ENCODE assay signal across 9 mouse cellular contexts in genomic region chr1:133306842-133307241, GRCm38 (mm10). TPM values are rescaled to one million over a fixed set of nuclear protein-coding genes. Genes with fewer than 3 reads are reported as not detected.
DNase-seq lines count a peak whose midpoint lies in the region; ATAC-seq and TF ChIP-seq lines count a peak whose summit lies in the region.
"Had no signal": no experiment of that assay in that cellular context is flagged by ENCODE, and none has a peak within 500 bp of the region (broad histone marks: within the 10 kb centered on the region; RNA-seq: fewer than 3 reads in every experiment).

No protein-coding gene starts in this region.

- no peaks in the 10 kb centered on the region for H3K27me3 ChIP-seq in MEL (ENCODE audit: control insufficient read depth in 1 of 2, insufficient read depth in 2 of 2, low read length in 2 of 2)
- H3K27me3 ChIP-seq: limb, embryonic 15.5 days had no signal

- ATAC-seq in erythroid progenitor cell, adult 5-6 weeks (replicated peaks; ENCODE audit: low FRiP score, poor library complexity, severe bottlenecking) = 0 out of 2 replicates have a peak, but pooled peaks have one; percentile 49
- ATAC-seq in megakaryocyte-erythroid progenitor cell, adult 5-6 weeks (replicated peaks; ENCODE audit: low FRiP score, low TSS enrichment, poor library complexity, severe bottlenecking) = peak; percentile 61
- no peak for ATAC-seq in erythroblast, adult 5-6 weeks (replicated peaks; ENCODE audit: low FRiP score, poor library complexity, severe bottlenecking)

- no peaks in the 10 kb centered on the region for H3K79me2 ChIP-seq in MEL (ENCODE audit: control insufficient read depth, insufficient read depth, low read length, poor library complexity)

- no peak for TF ChIP-seq POLR2A in MEL (IDR thresholded peaks at IDR 0.05; ENCODE audit: control insufficient read depth in 1 of 2, insufficient read depth in 1 of 2, low read depth in 1 of 2, low read length in 2 of 2, poor library complexity in 1 of 2)

- H3K9ac ChIP-seq in MEL (ENCODE audit: control insufficient read depth, low read depth, low read length, poor library complexity, severe bottlenecking) = peak overlapping the region; percentile 46; the same call in 1 of the 2 replicates
- H3K9ac ChIP-seq: limb, embryonic 15.5 days had no signal

- TF ChIP-seq RAD21 in MEL (IDR thresholded peaks at IDR 0.05; ENCODE audit: low read depth, low read length) = peak; percentile 56

- intact Hi-C loops in heart, postnatal 10 days (cut with DNase I) = loop anchor here (1.0 to 5.0 kb wide), 5 partner anchors 81 to 270 kb away; no protein-coding TSS in a partner anchor

- peak; percentile 80 for DNase-seq in MEL (ENCODE audit: low read depth, low spot score)
- DNase-seq in adrenal gland, postnatal 36 days = peak; percentile 86 to 91
- DNase-seq in heart, postnatal 10 days = peak; percentile 86 to 90
- peak; percentile 66 to 75 for DNase-seq in layer of hippocampus, postnatal 36 days
- peak; percentile 74 for DNase-seq in skeletal muscle tissue, adult 2 months (ENCODE audit: low read depth, low spot score)

- H3K27ac ChIP-seq in MEL (ENCODE audit: control insufficient read depth, low read depth, low read length) = no peak overlapping the region
- H3K27ac ChIP-seq: limb, embryonic 15.5 days had no signal

- peak overlapping the region in 1 of 2 experiments; percentile 30; a peak in 1 of 4 replicates for H3K4me3 ChIP-seq in MEL (ENCODE audit: control insufficient read depth in 1 of 2, insufficient read depth in 1 of 2, low read depth in 2 of 2, low read length in 2 of 2)
- H3K4me3 ChIP-seq: limb, embryonic 15.5 days had no signal

- H3K36me3 ChIP-seq in MEL (ENCODE audit: control insufficient read depth in 1 of 2, insufficient read depth in 2 of 2, low read length in 2 of 2) = no peaks in the 10 kb centered on the region; a peak in 1 of 4 replicates
- H3K36me3 ChIP-seq: limb, embryonic 15.5 days had no signal

- no peaks in the 10 kb centered on the region for H3K9me3 ChIP-seq in MEL (replicated peaks; ENCODE audit: insufficient read depth, low read length)
- H3K9me3 ChIP-seq: limb, embryonic 15.5 days had no signal

- no peak for TF ChIP-seq EP300 in MEL (IDR thresholded peaks at IDR 0.05; ENCODE audit: low read depth in 1 of 2, low read length in 2 of 2)

- H3K4me1 ChIP-seq in MEL (ENCODE audit: control insufficient read depth in 1 of 2, insufficient read depth in 2 of 2, low read length in 2 of 2) = peaks cover 3 to 8% of the 10 kb centered on the region in 2 experiments; a peak in 3 of 4 replicates

- peak; percentile 84 to 94 (median 86) for TF ChIP-seq CTCF in MEL (IDR thresholded peaks at IDR 0.05 in 2 of 3, conservative IDR thresholded peaks at IDR 0.05 in 1 of 3; ENCODE audit: control insufficient read depth in 1 of 3, insufficient read depth in 1 of 3, low read depth in 2 of 3, low read length in 3 of 3, poor library complexity in 1 of 3, severe bottlenecking in 1 of 3)

TF ChIP-seq in MEL, 35 proteins besides CTCF, POLR2A, EP300 and RAD21 (continues in another document):
- TF ChIP-seq ZKSCAN1 (IDR thresholded peaks at IDR 0.05; ENCODE audit: low read depth, low read length) (no peak), POLR2AphosphoS2 (IDR thresholded peaks at IDR 0.05; ENCODE audit: low read length) (no peak), GABPA (IDR thresholded peaks at IDR 0.05; ENCODE audit: low read depth, low read length) (no peak), MAFK (IDR thresholded peaks at IDR 0.05; ENCODE audit: borderline replicate concordance, low read depth, low read length) (no peak), USF1 (IDR thresholded peaks at IDR 0.05; ENCODE audit: low read depth, low read length) (no peak), ZNF384 (IDR thresholded peaks at IDR 0.05; ENCODE audit: low read depth, low read length) (no peak), MAZ (IDR thresholded peaks at IDR 0.05; ENCODE audit: low read depth, low read length) (0 out of 2 replicates have a peak, but pooled peaks have one; percentile 11), TAL1 (IDR thresholded peaks at IDR 0.05; ENCODE audit: low read length) (no peak), USF2 (IDR thresholded peaks at IDR 0.05; ENCODE audit: borderline replicate concordance in 1 of 2, insufficient read depth in 1 of 2, low read depth in 1 of 2, low read length in 2 of 2) (no peak), BHLHE40 (IDR thresholded peaks at IDR 0.05; ENCODE audit: borderline replicate concordance, low read depth, low read length) (no peak), CHD1 (IDR thresholded peaks at IDR 0.05; ENCODE audit: low read depth, low read length) (no peak), NELFE (IDR thresholded peaks at IDR 0.05; ENCODE audit: low read depth, low read length) (no peak), MXI1 (IDR thresholded peaks at IDR 0.05; ENCODE audit: low read depth, low read length) (peak; percentile 44; the same call in 1 of the 2 replicates), ZMIZ1 (IDR thresholded peaks at IDR 0.05; ENCODE audit: low read depth, low read length) (no peak), TBP (IDR thresholded peaks at IDR 0.05; ENCODE audit: low read depth, low read length) (no peak), MYB (IDR thresholded peaks at IDR 0.05; ENCODE audit: low read depth, low read length) (no peak), CHD2 (IDR thresholded peaks at IDR 0.05; ENCODE audit: low read length) (no peak), HCFC1 (IDR thresholded peaks at IDR 0.05; ENCODE audit: low read depth, low read length) (0 out of 2 replicates have a peak, but pooled peaks have one; percentile 21), MYC (IDR thresholded peaks at IDR 0.05; ENCODE audit: low read depth, low read length) (no peak), POLR2AphosphoS5 (IDR thresholded peaks at IDR 0.05; ENCODE audit: borderline replicate concordance, low read depth, low read length) (no peak)

RNA-seq across cellular contexts. Expression of gene Golt1a, which starts 2.8 kb away (rescaled TPM):
- total RNA-seq in MEL (2012; rRNA removed) = not detected in 2 replicates
- not detected for polyA plus RNA-seq in MEL (2012; ENCODE audit: insufficient read depth in 1 of 2, insufficient read length in 2 of 2, low read depth in 1 of 2, low replicate concordance in 2 of 2, missing spikeins in 1 of 2)
- total RNA-seq in adrenal gland, postnatal 36 days (2021) = 1 to 10 TPM; 1.7 to 2.0 TPM
- total RNA-seq in erythroid progenitor cell, adult 5-6 weeks (2015; ENCODE audit: low replicate concordance) = not detected in 2 replicates
- not detected in 2 replicates for total RNA-seq in erythroid progenitor cell, adult 5-6 weeks (2017; ENCODE audit: low replicate concordance)
- total RNA-seq in heart, postnatal 10 days (2021) = not detected
- not detected for total RNA-seq in layer of hippocampus, postnatal 36 days (2021)
- not detected in 2 replicates for total RNA-seq in megakaryocyte-erythroid progenitor cell, adult 5-6 weeks (2014; fragmentation: Nextera tagmentation)
- not detected in 2 replicates for total RNA-seq in megakaryocyte-erythroid progenitor cell, adult 5-6 weeks (2017)
- total RNA-seq in erythroblast, adult 5-6 weeks (2015; ENCODE audit: low replicate concordance) = not detected in 2 replicates
- not detected in 2 replicates for total RNA-seq in erythroblast, adult 5-6 weeks (2017; ENCODE audit: low replicate concordance)
- polyA plus RNA-seq: limb, embryonic 15.5 days had no signal

RNA-seq across cellular contexts. Expression of gene Kiss1, which starts 14.8 kb away (rescaled TPM):
- total RNA-seq in MEL (2012; rRNA removed) = not detected in 2 replicates
- not detected for polyA plus RNA-seq in MEL (2012; ENCODE audit: insufficient read depth in 1 of 2, insufficient read length in 2 of 2, low read depth in 1 of 2, low replicate concordance in 2 of 2, missing spikeins in 1 of 2)
- under 1 TPM in 1 of 2 experiments, not detected in 1; 0.66 TPM for total RNA-seq in adrenal gland, postnatal 36 days (2021)
- total RNA-seq in erythroid progenitor cell, adult 5-6 weeks (2015; ENCODE audit: low replicate concordance) = not detected in 2 replicates
- not detected in 2 replicates for total RNA-seq in erythroid progenitor cell, adult 5-6 weeks (2017; ENCODE audit: low replicate concordance)
- total RNA-seq in heart, postnatal 10 days (2021) = not detected
- total RNA-seq in layer of hippocampus, postnatal 36 days (2021) = not detected
- not detected in 2 replicates for total RNA-seq in megakaryocyte-erythroid progenitor cell, adult 5-6 weeks (2014; fragmentation: Nextera tagmentation)
- not detected in 2 replicates for total RNA-seq in megakaryocyte-erythroid progenitor cell, adult 5-6 weeks (2017)
- total RNA-seq in erythroblast, adult 5-6 weeks (2015; ENCODE audit: low replicate concordance) = not detected in 2 replicates
- not detected in 2 replicates for total RNA-seq in erythroblast, adult 5-6 weeks (2017; ENCODE audit: low replicate concordance)
- polyA plus RNA-seq: limb, embryonic 15.5 days had no signal

RNA-seq across cellular contexts. Expression of gene Ren1, which starts 43.5 kb away (rescaled TPM):
- total RNA-seq in MEL (2012; rRNA removed) = 6.9 and 7.1 TPM in 2 replicates
- polyA plus RNA-seq in MEL (2012; ENCODE audit: insufficient read depth in 1 of 2, insufficient read length in 2 of 2, low read depth in 1 of 2, low replicate concordance in 2 of 2, missing spikeins in 1 of 2) = 10 to 100 TPM in 1 of 2 experiments, not detected in 1; 16.8 TPM
- 1 to 10 TPM; 3.1 to 6.9 TPM for total RNA-seq in adrenal gland, postnatal 36 days (2021)
- total RNA-seq in erythroid progenitor cell, adult 5-6 weeks (2015; ENCODE audit: low replicate concordance) = not detected in 2 replicates
- total RNA-seq in erythroid progenitor cell, adult 5-6 weeks (2017; ENCODE audit: low replicate concordance) = not detected in 2 replicates
- total RNA-seq in heart, postnatal 10 days (2021) = under 1 TPM; 0.22 TPM
- total RNA-seq in layer of hippocampus, postnatal 36 days (2021) = not detected
- total RNA-seq in megakaryocyte-erythroid progenitor cell, adult 5-6 weeks (2014; fragmentation: Nextera tagmentation) = not detected in 2 replicates
- total RNA-seq in megakaryocyte-erythroid progenitor cell, adult 5-6 weeks (2017) = not detected in 2 replicates
- total RNA-seq in erythroblast, adult 5-6 weeks (2015; ENCODE audit: low replicate concordance) = not detected in 2 replicates
- total RNA-seq in erythroblast, adult 5-6 weeks (2017; ENCODE audit: low replicate concordance) = not detected in 2 replicates

RNA-seq across cellular contexts. Expression of gene Etnk2, which starts 56.5 kb away (rescaled TPM):
- total RNA-seq in MEL (2012; rRNA removed) = 0.08 TPM in 1 of 2 replicates, not detected in the other
- polyA plus RNA-seq in MEL (2012; ENCODE audit: insufficient read depth in 1 of 2, insufficient read length in 2 of 2, low read depth in 1 of 2, low replicate concordance in 2 of 2, missing spikeins in 1 of 2) = under 1 TPM in 1 of 2 experiments, not detected in 1; 0.06 TPM
- 10 to 100 TPM in 1 of 2 experiments, 1 to 10 TPM in 1; 4.6 to 24.7 TPM for total RNA-seq in adrenal gland, postnatal 36 days (2021)
- total RNA-seq in erythroid progenitor cell, adult 5-6 weeks (2015; ENCODE audit: low replicate concordance) = not detected in 2 replicates
- total RNA-seq in erythroid progenitor cell, adult 5-6 weeks (2017; ENCODE audit: low replicate concordance) = not detected in 2 replicates
- 1 to 10 TPM in 1 of 2 experiments, under 1 TPM in 1; 0.82 to 1.1 TPM for total RNA-seq in heart, postnatal 10 days (2021)
- 1 to 10 TPM; 1.2 to 1.4 TPM for total RNA-seq in layer of hippocampus, postnatal 36 days (2021)
- total RNA-seq in megakaryocyte-erythroid progenitor cell, adult 5-6 weeks (2014; fragmentation: Nextera tagmentation) = not detected in 2 replicates
- total RNA-seq in megakaryocyte-erythroid progenitor cell, adult 5-6 weeks (2017) = not detected in 2 replicates
- total RNA-seq in erythroblast, adult 5-6 weeks (2015; ENCODE audit: low replicate concordance) = not detected in 2 replicates
- not detected in 2 replicates for total RNA-seq in erythroblast, adult 5-6 weeks (2017; ENCODE audit: low replicate concordance)
